Mouse (Mus musculus): ENCODE measurements around the gene Clic4. TPM values are rescaled to one million over a fixed set of nuclear protein-coding genes. Genes with fewer than 3 reads are reported as not detected.

Clic4 gene
- total RNA-seq, 2 experiments from 2014 or later = 29.7 to 32.3 TPM

DNA sequence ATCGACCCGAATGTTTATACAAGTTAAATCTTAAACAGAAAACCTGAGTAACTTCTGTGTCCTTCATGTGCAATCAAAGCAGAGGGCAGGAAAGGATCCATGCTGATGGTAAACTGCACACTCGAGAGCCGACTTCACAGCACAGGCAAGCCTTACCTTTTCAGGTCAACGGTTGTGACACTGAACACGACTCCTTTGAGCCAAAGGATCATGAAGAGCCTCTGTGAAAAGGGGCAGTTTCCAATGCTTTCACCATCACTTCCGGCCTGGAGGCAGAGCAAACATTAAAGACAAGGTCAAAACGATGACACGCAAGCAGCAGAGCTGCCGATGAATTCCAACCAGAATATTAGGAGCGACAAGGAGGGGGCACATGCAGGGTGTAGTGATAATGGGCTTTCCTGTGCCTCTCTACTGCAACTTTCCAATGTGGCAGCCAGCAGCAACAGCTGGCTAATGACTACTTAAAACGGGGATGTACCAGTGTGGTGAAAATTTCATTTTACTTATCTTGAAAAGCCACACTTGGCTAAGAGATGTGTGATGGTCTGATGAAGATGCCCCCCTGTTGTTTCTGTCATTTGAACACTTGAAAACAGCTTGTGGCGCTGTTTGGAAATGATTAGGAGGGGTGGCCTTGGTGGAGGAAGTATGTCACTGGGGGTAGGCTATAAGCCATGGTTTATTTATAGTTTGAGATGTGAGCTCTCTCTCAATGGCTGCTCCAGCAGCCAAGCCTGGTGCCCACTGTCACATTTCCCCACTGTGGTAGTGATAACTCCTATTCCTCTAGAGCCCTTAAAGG is 33.7 kb downstream of the Clic4 start:
- ATAC-seq (ENCODE audit: poor library complexity, severe bottlenecking) = no peak

DNA sequence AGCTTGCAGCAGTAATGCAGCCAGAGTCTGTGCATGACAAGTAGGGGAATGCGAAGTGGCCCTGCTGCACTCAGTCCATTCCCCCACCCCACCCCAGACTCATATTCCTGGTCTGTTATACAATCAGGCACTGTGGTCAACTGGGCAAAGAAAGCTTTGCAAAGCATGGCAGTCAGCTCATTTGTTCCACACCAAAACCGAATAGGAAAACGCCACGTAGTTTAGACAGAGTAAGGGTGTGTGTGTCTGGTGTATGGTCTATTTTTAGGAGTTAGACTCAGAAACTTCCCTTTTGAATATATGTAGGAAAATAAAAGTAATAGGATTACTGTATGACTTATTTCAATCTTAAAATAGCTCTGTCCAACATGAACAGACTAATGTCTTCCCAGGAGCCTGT is 36.0 kb downstream of the Clic4 start:
- ATAC-seq (ENCODE audit: poor library complexity, severe bottlenecking) = no peak

GRCm38 (mm10) chr4:135235546-135235945 is 37.1 kb downstream of the Clic4 start:
- no peak for ATAC-seq (ENCODE audit: poor library complexity, severe bottlenecking)

GRCm38 (mm10) chr4:135232563-135232962 is 40.1 kb downstream of the Clic4 start:
- no peak for ATAC-seq (ENCODE audit: poor library complexity, severe bottlenecking)

DNA sequence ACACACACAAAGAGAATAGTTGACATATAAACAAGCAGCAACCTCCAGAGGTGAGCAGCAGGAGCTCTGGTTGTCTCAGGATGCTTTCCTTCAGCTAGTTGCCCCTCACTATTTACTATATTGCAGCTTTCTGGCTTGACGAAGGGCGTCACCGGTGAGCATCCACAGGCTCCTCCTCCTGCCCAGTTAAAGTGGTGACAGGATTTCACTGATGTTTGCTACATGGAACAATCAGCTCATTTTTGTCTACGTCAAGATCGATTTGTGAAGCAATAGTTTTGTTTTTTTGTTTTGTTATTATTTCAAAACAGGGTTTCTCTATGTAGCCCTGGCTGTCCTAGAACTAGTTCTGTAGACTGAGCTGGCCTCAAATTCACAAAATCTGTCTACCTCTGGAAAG is 41.1 kb downstream of the Clic4 start:
- no peak for ATAC-seq (ENCODE audit: poor library complexity, severe bottlenecking)

DNA sequence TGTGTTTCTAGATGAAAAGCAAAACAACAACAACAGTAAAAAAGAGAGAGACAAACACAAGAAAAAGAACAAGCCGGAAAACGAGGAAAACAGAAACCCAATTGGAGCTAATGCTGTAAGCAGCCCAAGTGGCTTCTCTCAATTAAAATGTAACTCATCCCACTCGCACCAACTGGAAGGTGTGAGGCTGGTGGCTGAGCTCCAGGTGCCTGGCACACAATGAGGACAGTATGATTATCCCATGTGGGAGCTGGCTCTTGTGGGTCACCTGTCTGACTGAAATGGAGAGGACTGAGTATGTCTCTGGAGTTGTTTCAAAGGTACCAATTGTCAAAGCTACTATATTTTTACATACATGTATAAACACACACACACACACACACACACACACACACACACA is 41.5 kb downstream of the Clic4 start:
- ATAC-seq (ENCODE audit: poor library complexity, severe bottlenecking) = no peak

GRCm38 (mm10) chr4:135230661-135231060 is 42.0 kb downstream of the Clic4 start:
- no peak for ATAC-seq (ENCODE audit: poor library complexity, severe bottlenecking)

DNA sequence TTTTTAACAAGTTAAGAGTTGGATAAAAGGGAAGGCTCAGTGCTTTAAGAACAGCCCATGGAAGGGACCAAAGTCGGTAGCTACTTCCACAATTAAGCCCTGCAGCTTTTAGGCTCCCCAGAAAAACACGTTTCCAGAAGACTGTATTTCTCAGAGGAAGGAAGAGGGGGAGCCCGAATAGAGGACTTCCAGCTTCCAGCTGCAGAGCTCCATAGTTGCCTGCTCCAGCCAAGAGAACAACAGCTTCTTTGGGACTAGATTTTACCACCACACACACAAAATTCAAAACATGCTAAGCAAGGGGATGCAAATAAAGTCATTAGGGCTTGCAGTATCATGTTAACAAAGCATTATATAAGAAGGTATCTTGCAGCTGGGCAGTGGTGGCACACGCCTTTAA is 42.7 kb downstream of the Clic4 start:
- ATAC-seq (ENCODE audit: poor library complexity, severe bottlenecking) = no peak

- ATAC-seq (ENCODE audit: poor library complexity, severe bottlenecking) = no peak
These were observed 44.5 kb downstream of the Clic4 start for GRCm38 (mm10) chr4:135228136-135228535.

DNA sequence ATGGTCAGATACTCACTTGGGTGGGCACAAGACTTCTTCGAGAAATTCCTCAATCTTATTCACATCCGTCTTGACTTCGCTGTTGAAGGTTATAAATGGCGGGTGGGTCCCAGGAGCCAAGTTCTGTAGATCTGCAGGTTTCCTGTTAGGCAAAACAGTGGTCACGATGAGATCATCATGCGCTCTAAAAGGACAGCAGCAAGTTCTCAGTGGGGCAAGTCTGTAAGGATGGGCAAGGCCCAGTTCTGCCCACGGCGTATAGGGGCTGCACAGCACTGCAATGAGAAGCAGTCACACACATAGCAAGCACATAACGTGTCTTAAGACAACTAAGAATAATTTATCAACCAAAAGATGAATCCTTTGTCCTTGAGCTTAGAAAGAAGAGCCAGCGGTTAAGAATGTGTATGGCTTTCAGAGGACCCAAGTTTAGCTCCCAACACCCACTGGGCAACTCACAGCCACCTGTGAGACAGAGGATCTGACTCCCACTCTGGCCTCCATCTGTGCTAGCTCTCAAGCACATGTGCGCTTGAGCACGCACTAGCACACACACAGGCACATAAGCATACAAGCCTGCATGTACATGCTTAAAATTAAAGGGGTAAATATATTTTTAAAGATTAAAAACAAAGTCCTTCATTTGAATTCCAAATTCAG is 46.5 kb downstream of the Clic4 start:
- no peak for ATAC-seq (ENCODE audit: poor library complexity, severe bottlenecking)

GRCm38 (mm10) chr4:135223808-135224207 is 48.8 kb downstream of the Clic4 start:
- no peak for ATAC-seq (ENCODE audit: poor library complexity, severe bottlenecking)

DNA sequence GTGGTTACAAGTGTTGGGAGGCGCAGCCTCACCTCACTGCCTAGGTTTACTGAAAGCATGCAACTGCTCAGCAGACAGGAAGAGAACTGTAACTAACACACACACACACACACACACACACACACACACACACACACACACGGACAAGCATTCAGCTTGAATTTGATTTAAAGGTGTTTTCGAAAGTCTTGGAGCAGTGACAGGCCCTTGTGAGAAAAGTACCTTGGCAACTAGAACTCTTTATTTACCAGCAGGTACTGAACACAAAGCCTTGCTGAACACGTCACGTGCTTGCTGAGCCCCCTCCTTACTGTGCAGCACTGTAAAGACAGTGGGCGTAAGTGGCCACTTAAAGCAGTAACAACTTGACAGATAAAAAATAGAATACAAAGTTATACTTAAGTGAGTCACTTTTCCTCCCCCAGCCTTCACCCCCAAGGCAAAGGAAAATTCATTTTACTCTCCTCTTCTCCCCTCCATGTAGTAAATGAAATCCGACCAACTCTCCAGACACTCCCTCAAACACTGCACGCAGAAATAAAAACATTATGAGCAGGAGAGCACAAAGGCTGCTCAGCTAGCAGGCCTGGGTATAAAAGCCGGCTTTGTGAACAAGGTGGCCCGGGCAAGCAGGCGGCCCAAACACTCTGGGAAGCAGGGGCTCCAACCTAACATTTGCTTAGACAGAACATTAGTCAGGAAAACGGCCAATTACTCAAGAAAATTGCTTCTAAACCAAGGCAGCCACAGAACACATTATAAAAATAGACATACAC is 50.8 kb downstream of the Clic4 start:
- ATAC-seq (ENCODE audit: poor library complexity, severe bottlenecking) = no peak

DNA sequence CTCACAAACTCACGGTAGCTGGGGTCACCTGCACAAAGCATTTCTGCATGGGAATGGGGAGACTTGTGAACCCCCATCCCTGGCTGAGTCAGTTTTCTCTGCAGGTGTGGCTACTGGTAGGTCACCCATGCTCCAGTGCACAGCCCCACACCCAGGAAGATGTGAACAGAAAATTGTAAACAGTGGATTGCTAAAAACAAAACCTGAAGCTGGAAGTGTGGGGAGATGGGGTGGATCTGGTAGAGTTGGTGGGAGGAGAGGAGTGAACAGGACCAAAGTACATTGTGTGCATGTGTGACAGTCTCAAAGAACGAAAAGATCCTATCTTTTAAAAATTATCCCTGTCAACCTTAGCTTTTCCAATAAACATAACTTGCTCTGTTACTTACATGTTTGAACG is 52.0 kb downstream of the Clic4 start:
- ATAC-seq (ENCODE audit: poor library complexity, severe bottlenecking) = no peak

DNA sequence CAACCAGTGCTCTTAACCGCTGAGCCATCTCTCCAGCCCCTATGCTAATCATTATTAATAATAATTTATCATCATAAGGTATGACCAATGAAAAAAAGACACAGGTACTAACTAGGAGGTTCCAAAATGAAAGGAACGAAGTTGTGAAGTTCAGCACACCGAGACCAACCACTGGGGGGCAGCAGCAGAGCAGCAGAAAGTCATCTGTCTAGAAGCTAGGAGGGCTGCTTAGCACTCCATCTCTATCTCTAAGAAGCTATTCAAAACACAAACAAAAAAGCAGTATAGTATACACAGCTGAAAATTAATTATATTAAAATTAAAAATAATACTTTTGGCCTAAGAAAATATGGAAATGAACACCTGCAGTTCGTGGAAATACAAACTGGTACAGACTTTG is 53.0 kb downstream of the Clic4 start:
- ATAC-seq (ENCODE audit: poor library complexity, severe bottlenecking) = peak; percentile 78

DNA sequence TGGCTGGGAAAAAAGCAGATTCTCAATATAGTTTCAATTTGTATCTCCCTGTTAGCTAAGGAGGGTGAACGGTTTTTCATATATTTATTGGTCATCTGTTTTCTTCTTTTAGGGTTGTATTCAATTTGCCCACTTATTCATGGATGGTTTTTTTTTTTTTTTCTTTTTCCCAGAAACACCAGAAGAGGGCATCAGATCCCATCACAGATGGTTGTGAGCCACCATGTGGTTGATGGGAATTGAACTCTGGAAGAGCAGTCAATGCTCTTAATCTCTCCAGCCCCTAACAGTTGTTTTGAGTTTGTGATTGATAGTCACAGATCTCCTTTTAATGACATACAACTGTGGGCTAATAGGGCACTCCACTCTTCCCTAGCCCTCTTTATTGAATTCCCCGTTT is 62.8 kb downstream of the Clic4 start:
- no peak for ATAC-seq (ENCODE audit: poor library complexity, severe bottlenecking)

- peak; percentile 86 for ATAC-seq (ENCODE audit: poor library complexity, severe bottlenecking)
These were observed 66.7 kb downstream of the Clic4 start for GRCm38 (mm10) chr4:135205711-135206600.

DNA sequence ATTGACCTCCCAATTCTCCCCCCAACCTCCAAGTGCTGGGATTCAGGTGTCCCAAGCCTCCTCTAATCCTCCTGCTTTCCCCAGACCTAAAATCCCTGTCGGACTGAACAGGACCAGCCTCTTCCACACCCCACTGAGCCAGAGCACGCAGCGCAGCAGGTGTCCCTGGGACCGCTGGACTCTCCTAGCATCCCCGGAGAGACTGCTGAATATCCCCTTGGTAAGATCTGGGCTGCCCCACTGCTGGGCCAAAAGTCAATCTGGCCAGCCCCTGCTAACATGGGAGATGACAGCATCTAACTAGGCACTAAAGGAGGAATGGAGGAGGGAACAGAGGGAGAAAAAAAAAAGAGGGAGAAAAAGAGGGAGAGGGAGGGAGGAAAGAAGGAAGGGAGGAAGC is 67.4 kb downstream of the Clic4 start:
- ATAC-seq (ENCODE audit: poor library complexity, severe bottlenecking) = no peak

GRCm38 (mm10) chr4:135204666-135205065 is 67.9 kb downstream of the Clic4 start:
- ATAC-seq (ENCODE audit: poor library complexity, severe bottlenecking) = no peak

GRCm38 (mm10) chr4:135203806-135204560 is 68.6 kb downstream of the Clic4 start:
- ATAC-seq (ENCODE audit: poor library complexity, severe bottlenecking) = no peak

- peak; percentile 71 for ATAC-seq (ENCODE audit: poor library complexity, severe bottlenecking)
These were observed 69.3 kb downstream of the Clic4 start for GRCm38 (mm10) chr4:135203279-135203678.
